Mouse (Mus musculus): Measurements from ENCODE around the gene Cks1b. TPM values are rescaled to one million over a fixed set of nuclear protein-coding genes. Genes with fewer than 3 reads are reported as not detected.

Cks1b gene
- polyA plus RNA-seq, 2 experiments from 2014 or later = 70.8 to 92.3 TPM

DNA sequence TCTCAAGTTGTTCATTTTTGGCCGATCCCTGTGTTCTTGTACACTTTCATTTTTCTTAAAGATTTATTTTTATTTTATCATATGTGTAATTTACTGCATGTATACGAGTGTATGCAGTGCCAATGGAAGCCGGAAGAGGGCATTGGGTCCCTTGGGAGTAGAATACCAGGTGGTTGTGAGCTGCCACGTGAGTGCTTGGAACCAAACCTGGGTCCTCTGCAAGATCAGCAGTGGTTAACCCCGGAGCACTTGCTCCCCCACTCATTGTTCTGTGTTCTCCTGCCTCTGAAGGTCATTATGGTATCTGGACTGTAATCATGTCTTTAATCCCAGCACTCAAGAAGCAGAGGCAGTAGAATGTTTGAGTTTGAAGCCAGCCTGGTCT lies 7.0 kb upstream of the Cks1b start:
- no peak for ATAC-seq

DNA sequence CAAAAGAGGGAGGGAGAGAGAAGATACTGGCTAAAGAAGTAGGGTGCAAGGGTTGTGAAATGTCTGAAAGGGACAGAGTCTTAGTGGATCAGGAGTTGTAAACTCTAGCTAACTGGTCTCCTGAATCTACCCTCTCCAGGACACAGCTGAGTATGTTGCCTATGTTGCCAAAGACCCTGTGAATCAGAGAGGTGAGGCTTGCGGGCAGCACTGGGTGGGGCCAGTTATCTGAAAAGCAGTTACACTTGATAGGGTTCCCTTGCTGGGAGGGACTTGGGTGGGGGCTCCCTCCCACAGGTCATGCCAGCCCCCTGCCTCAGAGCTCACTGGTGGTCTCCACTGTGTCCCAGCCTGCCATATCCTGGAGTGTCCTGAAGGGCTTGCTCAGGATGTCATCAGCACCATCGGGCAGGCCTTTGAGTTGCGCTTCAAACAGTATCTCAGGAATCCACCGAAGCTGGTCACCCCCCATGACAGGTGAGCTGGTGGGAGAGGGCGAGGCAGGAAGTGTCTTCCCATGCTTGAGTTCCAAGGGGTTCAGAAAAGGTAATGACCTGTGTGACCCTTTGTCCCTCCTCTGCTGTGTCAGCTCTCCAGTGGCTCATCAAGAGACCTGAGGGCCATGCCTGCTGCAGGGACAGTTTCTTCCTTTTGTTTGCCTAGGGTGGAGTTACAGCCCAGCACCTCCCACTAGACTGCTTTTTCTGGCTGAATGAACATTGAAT lies 6.4 kb upstream of the Cks1b start:
- no peak for ATAC-seq

DNA sequence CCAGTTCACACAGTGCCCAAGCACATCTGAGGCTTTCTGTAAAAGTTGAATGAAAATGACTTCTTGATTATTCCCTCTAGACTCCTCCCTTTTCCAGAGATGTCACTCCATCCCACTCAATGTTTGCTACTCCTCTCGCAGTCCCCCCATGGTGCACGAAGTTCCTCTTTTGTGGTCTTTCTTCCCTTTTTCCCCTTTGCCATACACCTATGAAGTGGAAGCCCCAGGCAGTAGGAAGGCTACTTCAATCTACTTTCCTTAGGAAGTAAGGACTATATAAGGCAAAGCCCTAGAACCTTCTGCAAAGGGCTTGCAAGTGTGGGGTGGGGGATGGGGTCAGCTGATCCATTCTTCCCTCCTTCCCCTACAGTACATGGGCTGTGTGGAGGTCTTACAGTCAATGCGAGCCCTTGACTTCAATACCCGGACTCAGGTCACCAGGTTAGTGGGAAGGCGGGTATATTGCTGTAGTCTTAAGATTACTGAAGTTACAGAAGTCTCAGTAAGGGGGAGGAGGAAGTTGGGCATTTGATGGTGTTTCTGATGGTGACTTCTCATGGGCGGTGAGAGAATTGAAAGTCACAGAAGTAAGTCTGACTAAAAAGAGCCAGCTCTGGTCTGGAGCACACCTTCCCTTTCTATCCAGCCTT lies 4.5 kb upstream of the Cks1b start:
- no peak for ATAC-seq

DNA sequence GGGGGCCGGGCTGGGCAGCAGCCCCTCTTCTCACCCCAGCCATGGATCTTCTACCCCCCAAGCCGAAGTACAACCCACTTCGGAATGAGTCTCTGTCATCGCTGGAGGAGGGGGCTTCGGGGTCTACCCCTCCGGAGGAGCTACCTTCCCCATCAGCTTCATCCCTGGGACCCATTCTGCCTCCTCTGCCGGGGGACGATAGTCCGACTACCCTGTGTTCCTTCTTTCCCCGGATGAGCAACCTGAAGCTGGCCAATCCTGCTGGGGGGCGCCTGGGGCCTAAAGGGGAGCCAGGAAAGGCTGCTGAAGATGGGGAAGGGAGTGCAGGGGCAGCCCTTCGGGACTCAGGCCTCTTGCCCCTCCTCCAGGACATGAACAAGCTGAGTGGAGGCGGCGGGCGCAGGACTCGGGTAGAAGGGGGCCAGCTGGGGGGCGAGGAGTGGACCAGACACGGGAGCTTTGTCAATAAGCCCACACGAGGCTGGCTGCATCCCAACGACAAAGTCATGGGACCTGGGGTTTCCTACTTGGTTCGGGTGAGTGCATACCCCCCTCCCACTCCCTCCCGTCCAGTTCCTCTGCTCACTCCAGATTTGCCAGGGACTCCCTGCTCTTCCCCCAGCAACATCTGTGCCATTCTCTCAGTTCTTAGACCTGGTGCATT lies 3.8 kb upstream of the Cks1b start:
- ATAC-seq = no peak

DNA sequence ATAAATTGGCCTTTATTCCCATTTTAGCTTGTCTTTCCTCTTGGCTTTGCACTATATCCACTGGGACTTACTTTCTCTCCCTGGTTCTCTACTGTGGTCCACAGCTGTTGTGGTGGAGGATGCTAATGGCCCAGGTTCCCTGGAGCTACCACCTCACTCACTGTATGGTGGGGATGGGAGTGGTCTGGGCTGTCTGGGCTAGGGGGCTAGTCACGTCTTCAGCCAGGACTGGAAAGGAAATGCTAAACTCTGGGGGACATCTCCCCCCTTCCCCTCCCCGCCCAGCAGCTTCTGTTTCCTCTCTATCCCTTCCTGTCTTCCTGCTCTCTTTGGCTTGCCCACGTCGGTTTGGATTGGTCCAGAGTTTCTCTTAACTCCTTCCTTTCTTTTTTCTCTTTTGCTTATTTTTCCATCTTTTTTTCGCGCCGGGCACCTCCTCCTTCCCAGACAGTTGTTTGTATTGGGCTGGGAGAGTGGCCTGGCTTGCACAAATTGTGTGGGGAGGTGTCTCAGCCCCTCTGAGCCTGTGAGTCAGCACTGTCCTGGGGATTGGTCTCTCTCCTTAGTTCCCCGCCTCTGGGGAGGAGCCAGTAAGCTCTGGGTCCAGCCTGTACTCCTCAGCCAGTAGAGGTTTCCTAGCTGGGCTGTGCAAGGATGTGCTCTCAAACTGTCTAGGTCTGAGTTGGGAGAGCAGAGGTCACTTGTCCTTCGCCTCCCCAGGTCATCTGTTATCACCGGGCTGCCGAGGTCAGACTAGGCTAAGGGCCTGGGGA lies 3.0 kb upstream of the Cks1b start:
- no peak for ATAC-seq

DNA sequence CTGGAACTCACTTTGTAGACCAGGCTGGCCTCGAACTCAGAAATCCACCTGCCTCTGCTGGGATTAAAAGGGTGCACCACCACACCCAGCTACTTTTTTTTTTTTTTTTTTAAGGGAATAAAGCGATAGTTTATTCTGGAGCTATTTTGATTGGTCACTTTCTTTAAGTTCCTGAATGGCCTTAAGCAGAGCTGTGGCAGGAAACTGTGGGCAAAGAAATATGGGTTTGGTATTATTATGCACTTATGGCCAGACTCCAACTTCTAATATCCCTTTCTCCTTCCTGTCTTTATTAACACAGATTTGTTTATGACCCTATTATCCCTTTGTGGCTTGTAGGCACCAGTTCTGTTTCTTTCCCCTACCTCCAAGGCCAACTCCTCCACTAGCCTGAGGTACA lies 2.2 kb upstream of the Cks1b start:
- ATAC-seq = no peak

DNA sequence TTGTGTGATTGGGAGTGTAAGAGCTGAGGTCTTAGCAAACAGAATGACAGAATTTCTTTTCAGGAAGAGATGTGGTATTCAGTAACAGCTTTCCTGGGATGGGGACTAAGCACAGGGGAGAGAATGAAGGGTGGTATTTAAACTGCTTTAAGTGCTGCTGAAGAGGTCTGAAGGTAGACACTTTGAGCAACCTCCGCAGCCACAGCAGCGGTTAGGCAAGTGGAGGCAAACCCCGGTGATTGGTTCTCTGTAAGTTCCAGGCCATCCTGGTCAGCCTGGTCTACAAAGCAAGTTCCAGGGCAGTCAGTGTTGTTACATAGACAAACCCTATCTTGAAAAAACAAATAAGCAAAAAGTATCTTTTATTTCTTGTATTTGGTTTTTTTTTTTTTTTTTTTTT lies 1.8 kb upstream of the Cks1b start:
- no peak for ATAC-seq

DNA sequence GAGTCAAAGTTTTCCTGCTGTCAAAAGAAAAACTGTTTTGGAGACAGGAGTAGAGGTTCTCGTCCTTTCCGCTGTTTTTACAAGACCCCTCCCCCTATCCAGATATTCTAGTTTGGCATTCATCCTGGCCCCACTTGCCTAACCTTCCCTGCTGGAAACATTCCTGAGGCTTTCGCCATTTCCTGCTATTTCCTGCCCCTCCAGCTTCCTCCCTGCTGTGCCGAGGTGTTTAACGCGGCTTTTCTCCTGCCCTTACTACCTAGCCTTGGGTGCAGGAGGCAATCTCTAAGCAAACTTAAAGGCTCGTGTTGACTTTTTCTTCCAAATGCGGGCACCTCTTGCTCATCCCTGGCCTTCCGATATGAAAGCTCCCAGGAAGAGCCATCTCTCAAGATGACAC lies 1.4 kb upstream of the Cks1b start:
- ATAC-seq = no peak

DNA sequence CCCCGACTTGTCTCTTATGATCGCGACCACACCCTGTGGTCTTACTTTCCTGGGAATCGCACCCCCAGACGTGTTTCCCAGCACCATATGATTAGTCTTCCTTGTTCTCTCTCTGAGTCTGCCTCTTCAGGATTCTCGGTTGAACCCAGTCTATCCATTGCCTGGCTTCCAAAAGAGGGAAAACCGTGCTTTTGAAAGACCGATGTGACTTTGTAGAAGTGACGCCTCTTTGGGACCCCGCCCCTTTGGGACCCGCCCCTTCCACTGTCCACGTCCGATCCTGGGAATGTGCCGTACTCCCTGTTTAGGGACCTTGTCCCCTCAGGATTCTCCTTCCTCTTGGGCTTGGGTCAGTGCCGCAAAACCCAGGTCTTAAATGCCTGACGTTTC lies 673 bp upstream of the Cks1b start:
- ATAC-seq = no peak

DNA sequence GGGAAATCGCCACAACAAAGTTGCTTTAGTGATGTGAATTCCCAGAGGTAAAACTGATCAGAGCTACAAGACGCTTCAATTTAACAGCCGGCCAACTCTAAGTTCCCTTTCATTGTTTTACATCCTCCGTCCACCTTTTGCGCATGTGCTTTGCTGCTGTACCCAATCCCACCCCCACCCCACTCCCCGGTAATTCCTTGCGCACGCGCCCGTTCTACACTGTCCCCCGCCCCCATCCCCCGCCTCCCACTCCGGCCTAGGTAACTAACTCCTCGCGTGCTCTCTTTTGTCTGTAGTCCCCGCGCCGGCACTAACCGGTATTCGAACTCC lies 378 bp downstream of the Cks1b start:
- ATAC-seq = no peak

DNA sequence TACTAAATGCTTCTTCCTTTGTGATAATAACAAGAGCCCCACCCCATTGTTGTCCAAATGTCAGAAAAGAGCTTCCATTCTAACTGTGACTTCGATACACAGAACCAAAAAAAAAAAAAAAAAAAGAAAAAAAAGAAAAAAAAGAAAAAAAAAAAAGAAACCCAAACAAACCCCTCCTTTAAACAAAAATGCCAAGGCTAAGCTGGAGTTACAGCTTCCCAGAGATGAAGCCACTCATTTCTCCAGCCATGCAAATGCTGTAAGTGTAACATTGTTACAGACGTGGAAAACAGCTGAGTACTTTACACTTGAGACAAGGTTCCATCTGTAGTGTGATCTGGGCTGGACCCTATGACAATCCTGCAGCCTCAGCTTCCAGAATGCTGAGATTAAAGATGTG lies 1.1 kb downstream of the Cks1b start:
- no peak for ATAC-seq

DNA sequence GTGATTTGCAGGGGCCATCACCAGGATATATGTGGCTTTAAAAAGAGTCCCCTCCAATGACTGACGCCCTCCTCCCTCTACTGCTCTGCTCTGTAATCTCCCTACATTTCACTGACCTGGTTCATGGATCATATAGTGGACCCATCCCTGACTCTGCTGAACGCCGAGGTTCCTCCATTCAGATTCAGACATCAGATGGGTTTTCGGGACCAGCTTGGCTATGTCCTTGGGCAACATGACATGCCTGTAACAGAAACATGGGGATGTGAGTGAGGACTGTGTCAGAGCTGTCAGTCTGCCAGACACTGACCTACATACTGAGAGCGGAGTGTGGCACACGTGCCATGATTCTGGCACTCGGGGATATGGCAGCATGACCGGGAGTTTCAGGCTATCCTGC lies 2.0 kb downstream of the Cks1b start:
- ATAC-seq = no peak

DNA sequence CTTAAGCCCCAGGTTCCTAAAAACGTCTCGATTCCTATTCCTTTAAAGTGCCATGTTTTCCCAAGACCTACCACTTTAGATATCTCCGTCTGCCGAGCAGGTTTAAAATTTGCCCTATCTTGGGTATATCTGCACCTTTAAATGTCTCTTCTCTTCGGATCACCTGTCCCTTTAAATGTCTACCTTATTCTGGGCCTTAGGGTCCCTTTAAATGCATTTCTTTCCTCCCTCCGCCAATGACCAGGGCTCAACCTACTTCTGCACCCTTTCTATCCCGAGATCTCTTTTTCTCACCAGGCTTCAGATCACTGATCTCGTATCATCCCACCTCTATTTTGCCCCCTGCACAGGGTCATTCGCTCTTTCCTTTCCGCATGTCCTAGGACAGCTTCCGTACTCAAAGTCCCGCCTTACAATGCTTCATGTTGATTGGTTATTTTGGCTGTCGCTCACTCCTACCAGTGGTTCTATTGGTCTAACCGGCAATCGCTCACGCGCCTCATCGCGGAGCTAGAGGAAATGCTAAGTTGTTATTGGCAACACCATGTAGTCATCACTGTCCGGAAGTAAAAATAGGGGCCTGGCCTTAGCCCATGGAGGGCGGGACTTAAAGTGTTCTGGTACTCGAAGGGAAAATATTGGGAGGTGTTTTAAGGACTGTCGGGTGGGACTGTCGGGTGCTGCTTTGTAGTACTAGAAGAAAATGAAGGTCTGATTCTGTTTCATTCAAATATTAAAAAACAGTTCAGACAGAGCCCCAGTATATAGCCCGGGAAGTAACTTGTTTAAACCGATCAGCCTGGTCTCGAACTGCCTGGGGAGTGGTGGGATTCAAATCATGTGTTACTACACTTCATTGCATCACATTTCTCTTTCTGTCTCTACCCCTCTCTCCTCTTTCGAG lies 6.4 kb downstream of the Cks1b start, which contains the start of gene Flad1:
Gene Flad1, minus strand, starts transcription at position 381 of the 904 bp plus-strand sequence.
- peak; percentile 100 for ATAC-seq

DNA sequence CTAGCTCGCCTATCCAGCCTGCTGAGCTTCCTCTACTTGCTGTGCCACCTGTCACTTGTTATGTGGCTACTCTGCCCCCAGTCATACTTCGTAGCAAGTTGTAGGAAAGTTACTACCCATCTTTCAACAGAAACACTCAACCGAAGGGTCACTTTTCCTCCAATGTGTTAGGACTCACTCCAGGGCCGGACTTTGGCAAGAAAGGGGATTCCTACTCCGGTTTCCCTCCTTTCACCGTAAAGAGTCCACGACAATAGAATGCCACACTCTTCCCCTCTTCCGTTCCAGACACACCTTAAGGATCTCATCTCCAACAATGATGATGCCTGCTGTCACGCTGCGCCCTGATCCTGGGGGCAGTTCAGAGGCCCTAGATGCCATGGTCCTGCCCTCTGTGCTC lies 7.3 kb downstream of the Cks1b start:
- ATAC-seq = no peak

DNA sequence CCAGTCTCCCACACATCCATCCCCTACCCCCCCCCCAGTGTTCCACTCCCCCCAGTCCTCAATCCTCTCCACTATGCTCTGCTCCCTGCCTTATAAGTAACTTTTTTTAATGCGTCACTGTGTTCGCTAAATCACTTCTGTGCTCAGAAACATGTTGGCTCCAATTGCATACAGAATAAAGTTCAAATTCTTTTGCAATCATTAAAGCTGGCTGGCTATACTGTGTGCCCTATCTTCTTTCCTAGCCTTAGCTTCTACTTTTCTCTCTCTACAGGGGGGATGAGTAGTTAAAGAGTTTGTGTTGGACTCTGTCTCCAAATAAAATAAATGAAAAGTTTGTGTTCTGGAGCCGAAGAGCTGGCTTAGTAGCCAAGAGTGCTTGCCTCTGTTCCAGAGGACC lies 8.5 kb downstream of the Cks1b start:
- no peak for ATAC-seq

DNA sequence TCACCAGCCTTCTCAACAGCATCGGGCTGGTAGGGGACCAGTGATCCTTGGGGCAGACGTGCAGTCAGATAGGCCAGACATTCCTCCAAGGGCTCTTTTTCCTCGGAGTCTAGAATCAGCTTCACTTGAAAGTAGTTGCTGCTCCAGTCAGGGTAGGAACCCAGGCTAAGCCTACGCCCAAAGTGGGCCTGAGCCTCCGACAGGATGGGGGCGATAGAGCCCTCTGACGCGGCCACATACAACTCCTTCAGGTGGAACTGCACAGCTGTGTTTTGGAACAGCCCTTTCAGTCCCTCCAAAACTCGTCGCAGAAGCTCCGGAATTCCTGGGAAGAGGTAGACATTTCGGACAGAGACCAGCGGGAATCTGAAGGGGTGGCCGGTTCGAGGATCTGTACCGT lies 9.7 kb downstream of the Cks1b start:
- no peak for ATAC-seq

DNA sequence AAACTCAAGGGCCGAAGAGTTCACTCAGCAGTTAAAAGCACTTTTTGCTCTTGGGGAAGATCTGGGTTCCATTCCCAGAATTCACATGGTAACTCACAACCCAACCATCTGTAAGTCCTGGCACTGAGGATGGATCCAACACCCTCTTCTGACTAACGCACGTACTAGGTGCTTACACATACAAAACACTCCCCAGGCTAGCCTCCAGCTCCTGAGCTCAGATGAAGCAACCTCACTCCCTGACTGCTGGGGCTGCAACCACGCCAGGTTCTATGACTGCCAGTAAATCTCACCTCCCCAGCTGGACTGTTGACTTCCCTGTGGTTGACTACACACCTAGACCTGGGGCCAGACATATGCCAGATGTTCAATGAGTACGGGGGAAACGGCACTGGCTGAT lies 11.3 kb downstream of the Cks1b start:
- no peak for ATAC-seq

DNA sequence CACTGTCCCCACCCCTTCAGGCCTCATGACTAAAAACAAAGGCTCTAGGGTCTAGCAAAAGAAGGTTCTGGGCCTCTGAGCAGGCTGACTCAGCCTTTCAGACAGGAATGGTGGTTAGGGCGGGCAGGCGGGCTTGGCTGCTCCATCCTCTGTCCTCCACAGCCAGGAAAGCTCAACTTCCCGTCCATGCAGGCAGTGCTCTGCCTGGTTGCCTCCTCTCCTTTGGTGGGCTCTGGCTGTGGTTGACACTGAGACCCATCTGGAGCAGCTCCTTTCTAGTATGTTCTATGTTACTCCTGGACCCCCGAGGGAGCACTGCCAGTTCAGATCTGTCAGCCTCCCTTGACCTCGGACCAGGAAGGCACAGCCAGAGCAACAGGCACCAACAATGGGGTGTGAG lies 15.5 kb downstream of the Cks1b start, which contains the start of gene Lenep:
Gene Lenep, minus strand, starts transcription at position 101 of the 400 bp plus-strand sequence.
- no peak for ATAC-seq

DNA sequence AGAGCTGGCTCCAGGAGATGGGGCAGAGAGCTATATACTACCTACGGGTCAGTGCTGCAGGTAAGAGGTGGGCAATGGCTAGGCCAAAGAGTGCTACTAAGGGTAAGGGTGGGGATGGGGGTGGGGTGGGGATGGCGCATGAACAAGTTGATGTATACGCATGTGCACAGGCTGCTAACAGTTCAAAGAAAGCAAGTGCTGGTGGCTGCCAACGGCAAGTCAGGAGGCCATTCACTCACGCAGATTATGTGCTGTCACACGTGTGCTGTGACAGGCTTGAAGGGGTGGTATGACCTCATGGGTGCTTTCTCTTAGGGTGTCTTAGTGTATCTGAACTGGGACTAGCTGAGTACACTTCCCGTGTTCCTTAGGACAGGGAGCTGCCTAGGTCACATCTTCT lies 16.9 kb downstream of the Cks1b start:
- no peak for ATAC-seq

DNA sequence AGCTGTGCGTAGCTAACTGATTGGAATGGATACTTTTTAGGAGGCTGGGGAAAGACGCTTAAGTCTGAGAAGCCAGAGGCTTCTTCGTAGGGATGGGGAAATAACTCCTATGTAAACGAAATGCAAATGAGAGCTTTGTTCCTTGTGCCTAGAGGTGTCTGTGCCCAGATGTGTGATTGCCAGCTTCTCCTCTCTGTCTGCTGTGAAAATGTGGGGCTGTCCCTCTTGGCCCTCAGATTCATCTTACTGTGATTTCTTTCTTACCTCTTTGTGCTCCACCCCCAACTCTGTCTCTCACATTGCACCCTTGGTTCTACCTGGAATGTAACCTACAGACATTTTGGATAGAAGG lies 21.6 kb downstream of the Cks1b start:
- no peak for ATAC-seq

DNA sequence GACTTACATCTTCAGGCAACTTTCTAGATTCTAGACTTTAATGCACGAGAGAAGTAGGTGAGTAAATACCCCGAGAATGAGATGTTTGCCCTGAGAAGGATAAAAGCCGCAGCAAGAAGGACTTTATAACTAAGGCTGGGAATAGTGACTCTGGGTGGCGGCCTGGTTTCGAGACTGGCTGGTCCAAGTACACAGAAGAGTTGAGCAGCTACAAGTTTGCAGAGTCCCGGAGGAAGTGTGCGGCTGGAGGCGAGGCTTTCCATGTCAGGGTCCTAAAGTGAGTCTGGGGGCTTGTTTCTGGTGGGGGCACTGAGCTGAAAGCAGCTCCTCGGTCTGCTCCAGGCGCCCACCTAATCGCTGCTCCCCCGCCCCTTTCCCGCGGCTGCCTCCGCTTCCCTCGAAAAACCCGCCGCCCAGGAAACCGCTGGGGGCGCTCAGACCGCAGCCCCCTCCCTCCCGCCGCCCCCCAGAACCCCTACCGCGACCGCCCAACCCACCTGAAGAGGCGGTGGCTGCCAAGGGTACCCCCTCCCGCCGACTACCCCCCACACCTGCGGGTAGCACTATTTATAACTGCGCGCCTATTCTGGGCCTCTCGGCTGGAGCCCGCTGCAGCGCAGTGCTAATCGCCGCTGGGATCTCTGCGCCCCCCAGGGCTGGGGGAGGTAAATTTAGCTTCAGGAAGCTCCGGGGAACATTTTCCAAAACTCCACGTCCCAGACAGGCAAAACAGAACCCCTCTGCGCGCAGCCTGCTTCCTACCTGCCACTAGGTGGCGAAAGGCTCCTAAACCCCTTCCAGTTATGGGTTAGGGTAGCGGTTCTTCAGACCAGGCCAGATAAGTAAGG lies 22.2 kb downstream of the Cks1b start:
- ATAC-seq = no peak

DNA sequence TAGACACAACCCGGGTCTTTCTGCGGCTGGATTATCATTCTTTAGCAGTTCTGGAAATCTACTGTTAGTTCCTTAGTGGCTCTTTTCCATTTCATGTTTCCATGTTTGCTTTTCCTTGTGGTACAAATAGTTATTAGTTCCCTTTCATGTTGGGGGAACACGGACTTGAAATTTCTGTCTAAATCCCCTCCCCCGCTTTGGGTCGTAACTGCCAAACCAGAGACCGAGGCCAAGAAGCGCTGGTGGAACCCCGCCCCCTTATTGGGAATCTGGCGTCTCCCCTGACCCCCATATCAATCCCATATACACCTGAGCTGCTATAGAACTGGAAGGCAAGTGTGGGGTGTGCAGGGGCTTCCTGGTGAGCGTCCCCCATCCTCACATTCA lies 22.8 kb downstream of the Cks1b start:
- ATAC-seq = no peak

Measured in activated CD4-positive, CD25-positive, alpha-beta regulatory T cell, adult 4 months (primary cell).